Mouse (Mus musculus): ENCODE results near the gene Zhx3.

The Zhx3 gene

GRCm38 (mm10) chr2:160804794-160805527 is 67.8 kb downstream of the Zhx3 start:
- peak; percentile 90 for DNase-seq (ENCODE audit: low spot score)

DNA sequence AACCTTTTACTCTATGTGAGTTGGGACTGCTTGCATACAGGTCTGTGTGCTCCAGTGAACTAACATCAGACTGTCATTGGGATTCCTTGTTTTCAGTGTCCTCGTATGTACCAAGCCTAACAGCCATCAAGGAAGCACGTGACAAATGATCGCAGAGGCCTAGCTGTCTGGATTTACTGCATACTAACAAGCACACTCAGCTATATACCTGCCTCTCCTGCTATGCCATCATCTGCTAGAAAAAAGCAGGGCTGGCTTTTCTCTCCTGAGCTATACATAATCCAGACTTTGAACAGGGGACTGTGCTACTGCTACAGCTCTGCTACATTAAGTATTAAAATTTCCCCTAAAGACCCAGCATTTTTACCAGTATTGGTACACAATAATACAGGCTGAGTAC is 70.5 kb downstream of the Zhx3 start:
- no peak for DNase-seq (ENCODE audit: low spot score)

DNA sequence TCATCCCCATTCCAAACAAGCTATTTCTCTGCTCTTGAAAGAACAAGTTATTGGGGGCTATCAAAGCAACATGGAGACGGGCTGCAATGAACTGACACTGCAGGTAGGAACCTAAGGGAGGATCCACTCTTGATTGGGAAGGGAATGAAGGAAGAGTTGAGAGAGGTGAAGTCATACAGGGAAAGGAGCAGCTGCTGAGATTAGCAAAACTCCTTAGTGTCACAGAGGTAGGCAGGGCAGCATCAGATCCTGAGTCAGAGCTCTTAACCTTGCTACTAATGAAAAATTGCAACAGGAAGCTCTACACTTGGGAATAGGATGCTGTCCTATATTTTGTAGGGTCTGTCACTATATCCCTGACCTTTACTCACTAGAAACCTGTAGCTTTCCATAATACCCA is 71.8 kb downstream of the Zhx3 start:
- no peak for DNase-seq (ENCODE audit: low spot score)

GRCm38 (mm10) chr2:160798206-160798605 is 74.6 kb downstream of the Zhx3 start:
- peak; percentile 82 for DNase-seq (ENCODE audit: low spot score)

- peak; percentile 82 for DNase-seq (ENCODE audit: low spot score)
Observed at GRCm38 (mm10) chr2:160796973-160797372, 75.8 kb downstream of the Zhx3 start.

- peak; percentile 45 for DNase-seq (ENCODE audit: low spot score)
Observed at GRCm38 (mm10) chr2:160793117-160793516, 79.7 kb downstream of the Zhx3 start.

- no peak for DNase-seq (ENCODE audit: low spot score)
Observed at GRCm38 (mm10) chr2:160789741-160790140, 83.1 kb downstream of the Zhx3 start.

DNA sequence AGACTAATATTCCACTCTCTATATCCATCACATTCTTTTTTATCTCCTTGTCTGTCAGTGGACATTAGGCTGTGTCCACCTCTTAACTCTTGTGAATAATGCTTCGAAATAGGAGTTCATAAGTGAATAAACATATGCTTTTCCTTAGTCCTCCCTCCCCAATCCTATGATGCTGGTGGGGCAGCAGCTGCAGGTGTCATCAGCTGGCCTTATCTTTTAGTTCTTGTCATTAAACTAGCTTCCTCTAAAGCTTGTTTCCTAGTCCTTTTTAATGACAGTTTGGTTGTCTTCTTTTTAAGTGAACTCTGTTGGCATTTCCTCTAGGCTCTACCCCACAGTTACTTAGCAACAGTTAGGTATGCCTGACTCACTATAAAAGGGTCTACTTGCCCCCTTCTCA is 83.8 kb downstream of the Zhx3 start:
- DNase-seq (ENCODE audit: low spot score): no peak

GRCm38 (mm10) chr2:160786333-160786732 is 86.5 kb downstream of the Zhx3 start:
- no peak for DNase-seq (ENCODE audit: low spot score)

GRCm38 (mm10) chr2:160780834-160781219 is 92.0 kb downstream of the Zhx3 start:
- DNase-seq (ENCODE audit: low spot score): no peak

DNA sequence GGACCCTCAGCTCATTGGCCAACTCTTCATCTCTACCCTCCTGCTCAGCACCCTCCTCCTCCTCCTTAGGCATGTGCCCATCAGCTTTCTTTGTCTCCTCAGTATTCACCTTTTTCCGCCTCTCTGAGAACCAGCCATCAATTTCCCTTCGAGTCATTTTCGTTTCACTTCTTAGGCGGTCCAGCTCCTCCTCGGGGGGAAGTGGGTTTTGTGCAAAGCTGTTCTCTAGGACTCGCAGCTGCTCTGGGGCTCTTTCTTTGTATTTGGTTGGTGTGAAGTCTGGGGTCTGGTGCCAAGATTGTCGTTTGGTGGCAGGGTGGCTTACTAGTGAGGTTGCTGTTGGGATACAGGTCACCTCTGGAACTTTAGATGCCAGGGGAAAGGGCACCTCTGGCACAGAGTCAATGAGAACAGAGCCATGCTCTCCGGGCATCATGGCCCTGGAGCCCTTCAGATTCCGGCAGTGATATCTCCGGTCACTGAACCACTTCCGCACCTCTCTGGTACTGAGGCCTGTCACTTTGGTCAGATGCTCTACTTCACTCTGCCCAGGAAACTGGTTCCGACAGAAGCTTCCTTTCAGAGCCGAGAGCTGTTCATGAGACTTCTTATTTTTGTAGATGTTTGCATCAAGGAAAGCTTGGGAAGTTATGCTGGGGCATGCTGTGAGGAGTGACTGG is 92.5 kb downstream of the Zhx3 start:
- DNase-seq (ENCODE audit: low spot score): no peak

DNA sequence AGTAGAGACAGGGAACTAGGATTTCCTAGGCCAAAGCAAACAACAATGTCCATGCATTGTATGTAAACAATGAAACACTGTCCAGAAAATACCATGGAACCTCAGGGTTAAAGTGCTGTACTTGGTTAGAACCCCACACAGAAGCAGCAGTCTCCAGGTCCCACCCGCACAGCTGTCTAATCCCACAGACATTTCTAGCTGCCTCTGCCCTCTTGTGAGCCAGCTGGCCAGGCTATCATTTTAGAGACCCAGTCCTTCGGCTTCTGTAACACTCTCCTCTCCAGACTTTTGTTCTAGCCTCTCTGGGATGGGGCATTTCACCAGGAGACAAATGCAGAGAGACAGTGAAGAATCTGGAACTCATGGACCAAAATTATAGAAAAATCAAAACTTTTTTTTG is 94.8 kb downstream of the Zhx3 start:
- DNase-seq (ENCODE audit: low spot score): no peak

GRCm38 (mm10) chr2:160771325-160772276 is 101.2 kb downstream of the Zhx3 start:
- no peak for DNase-seq (ENCODE audit: low spot score)

DNA sequence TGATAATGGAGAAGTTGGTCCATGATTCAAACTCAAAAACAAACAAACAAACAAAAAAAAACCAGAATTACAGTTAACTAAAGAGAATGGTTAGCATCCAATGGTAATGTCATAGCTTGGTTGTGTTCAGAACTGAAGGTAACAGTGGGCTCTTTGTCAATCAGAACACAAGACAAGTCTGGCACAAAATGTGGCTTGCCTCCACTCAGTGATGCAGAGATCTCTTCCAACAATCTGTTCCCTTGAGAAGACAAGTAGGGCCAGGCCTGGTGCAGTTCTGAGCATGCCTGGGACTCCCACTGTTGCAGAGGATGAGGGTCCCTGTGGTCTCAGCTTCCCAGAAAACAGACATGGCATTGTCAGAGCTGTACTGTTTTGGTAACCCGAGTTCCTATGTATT is 101.9 kb downstream of the Zhx3 start:
- no peak for DNase-seq (ENCODE audit: low spot score)

GRCm38 (mm10) chr2:160770409-160770808 is 102.4 kb downstream of the Zhx3 start:
- peak; percentile 59 for DNase-seq (ENCODE audit: low spot score)

- no peak for DNase-seq (ENCODE audit: low spot score)
Observed at GRCm38 (mm10) chr2:160768997-160769396, 103.8 kb downstream of the Zhx3 start.

GRCm38 (mm10) chr2:160768097-160768695 is 104.6 kb downstream of the Zhx3 start:
- peak; percentile 62 for DNase-seq (ENCODE audit: low spot score)

DNA sequence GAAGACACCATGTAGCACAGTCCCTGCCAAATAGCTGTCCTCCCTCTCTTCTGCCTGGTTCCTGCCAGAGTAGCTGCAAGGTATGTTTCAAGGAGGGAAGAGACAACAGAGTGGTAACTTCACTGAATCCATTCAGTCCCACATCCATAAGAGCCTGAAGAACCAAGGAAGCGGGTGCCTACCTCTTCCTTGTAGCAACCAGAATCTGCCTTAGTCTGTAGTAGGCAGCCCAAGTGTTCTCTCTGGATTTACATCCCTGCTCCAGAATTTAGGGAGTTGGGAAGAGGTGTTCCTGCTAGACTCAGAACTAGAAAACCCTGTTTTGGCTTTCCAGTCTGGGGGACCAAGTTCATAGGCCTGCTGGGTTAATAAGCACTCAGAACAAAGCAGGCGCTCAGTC is 105.6 kb downstream of the Zhx3 start:
- no peak for DNase-seq (ENCODE audit: low spot score)

GRCm38 (mm10) chr2:160766371-160766771 is 106.4 kb downstream of the Zhx3 start:
- peak; percentile 83 for DNase-seq (ENCODE audit: low spot score)

GRCm38 (mm10) chr2:160765096-160765495 is 107.7 kb downstream of the Zhx3 start:
- DNase-seq (ENCODE audit: low spot score): no peak

DNA sequence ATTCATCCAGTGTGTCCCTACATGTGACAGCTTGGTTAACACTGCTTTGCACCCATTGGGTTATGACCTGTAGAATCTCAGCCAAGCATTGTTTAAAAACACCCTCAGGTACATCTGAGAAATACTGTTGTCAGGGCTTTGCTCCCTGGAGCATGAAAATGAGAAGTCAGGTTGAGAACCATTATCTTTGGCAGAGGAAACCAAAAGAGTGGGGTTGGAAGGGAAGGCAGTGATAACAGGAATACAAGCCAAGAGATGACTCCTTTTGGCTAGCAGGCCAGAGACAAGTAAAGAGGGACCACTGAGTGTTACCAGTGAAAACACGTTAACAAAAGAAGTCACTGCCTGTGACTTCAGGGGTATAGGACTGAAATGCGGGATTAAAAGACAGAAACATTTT is 108.4 kb downstream of the Zhx3 start:
- no peak for DNase-seq (ENCODE audit: low spot score)

GRCm38 (mm10) chr2:160763816-160764215 is 109.0 kb downstream of the Zhx3 start:
- no peak for DNase-seq (ENCODE audit: low spot score)
